Mouse (Mus musculus) liver (tissue): ENCODE data around the gene Taok2.

Experiments used
- DNase-seq: peaks from one replicate; pipeline ENCODE4 v3.0.0-alpha.2; 2020; ENCODE audit warnings: mixed read lengths

Taok2 gene

DNA sequence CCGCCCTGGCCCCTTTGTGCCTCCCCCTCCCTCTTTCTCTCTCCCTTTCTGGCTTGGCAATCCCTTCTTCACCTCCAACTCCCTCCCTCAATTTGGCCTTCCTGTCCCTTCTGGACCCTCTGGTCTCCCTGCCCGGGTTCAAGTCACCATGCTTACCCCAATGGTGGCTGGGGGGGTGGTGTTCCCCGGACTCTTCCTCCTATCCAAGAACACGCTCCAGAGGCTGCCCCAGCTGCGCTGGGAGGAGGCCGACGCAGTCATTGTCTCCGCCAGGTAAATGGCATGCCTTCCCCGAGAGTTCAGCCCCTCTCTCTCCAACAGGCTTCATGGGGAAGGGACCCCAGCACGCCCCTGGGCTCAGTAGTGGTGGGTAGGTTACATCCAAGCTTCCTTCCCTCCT, 60.6 kb downstream of the Taok2 start:
- DNase-seq: no peak

GRCm38 (mm10) chr7:126823202-126823711, 61.2 kb downstream of the Taok2 start:
- no peak for DNase-seq

DNA sequence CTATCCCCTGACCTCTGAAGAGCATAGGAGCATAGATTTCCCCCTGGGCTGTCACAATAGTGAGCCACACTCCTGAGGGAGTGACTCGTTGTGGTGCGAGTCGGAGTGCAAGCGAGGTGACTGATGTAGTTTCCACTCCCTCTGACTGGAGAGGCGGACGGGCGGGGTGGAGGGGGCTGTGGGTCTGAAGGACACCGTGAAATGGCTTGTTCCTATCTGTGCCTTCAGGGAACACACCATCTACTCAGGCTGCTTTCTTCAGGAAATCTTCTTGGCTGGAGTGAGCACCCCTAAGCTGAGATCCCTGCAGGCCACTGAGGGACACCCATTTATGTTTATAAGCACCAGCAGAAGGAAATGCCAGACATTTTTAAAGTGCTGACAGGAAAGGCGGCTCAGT, 61.8 kb downstream of the Taok2 start:
- DNase-seq: no peak

DNA sequence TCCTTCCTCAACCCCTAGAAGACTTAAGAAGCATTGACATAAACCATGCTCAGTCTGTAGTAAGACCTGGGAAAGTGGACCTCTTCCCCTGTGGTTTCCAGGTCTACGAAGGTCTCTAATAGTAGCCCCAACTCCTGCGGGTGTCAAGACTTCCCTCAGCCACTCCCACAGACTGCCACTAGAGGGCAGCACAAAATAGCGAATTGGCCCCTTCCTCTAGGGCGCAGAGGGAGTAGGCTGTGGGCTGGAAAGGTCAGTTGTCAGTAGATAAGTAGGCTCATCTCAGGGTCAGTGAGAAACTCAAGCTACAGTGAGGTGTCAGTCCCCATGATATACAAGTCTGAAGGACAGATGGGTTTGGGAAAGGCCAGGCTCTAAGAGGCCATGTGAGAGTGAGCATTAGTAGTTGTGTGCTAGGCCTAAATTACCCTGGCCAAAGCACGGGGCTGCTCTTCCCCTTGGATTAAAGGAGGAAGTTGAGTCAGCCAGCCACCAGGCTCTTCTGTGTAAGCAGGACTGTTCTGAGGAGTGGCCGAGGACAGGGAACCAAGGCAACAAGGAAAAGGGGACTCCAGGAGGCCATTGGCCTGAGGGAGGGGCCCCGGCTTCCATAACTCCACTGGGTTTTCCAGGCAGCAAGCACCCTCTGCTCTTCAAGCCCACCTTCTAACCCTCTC, 62.5 kb downstream of the Taok2 start:
- peak; percentile 78 for DNase-seq

DNA sequence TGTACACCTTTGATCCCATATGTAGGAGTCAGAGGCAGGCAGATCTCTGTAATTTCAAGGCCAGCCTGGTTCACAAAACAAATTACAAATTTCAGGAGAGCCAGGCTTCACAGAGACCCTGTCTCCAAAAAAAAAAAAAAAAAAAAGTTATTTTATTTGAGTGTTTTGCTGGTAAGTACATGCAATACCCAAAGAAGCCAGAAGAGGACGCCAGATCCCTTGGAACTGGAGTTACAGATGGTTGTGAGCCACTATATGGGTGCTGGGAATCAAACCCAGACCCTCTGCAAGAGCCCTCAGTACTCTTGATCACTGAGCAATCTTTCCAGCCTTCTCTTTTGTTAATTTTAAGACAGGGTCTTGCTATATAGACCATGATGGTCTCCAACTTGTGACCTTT, 65.7 kb downstream of the Taok2 start:
- no peak for DNase-seq

DNA sequence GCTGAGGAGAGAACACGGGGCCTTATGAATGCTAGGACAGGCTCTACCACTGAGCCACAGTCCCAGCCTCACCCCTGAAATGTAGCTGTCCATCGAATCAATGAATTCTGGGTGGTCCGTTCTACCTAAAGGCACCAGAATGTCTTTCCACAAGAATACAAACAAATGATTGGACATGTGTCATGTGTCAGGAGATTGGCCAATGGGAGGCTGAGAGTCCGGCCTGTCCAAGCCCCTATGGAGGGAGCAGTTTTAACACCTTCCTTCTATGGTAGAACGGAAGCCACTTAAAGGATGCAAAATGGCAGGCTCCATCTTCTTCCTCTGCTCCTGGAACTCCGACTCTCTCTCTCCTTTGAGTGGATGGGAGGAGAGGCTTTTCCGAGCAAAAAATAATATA, 66.9 kb downstream of the Taok2 start:
- DNase-seq: no peak

DNA sequence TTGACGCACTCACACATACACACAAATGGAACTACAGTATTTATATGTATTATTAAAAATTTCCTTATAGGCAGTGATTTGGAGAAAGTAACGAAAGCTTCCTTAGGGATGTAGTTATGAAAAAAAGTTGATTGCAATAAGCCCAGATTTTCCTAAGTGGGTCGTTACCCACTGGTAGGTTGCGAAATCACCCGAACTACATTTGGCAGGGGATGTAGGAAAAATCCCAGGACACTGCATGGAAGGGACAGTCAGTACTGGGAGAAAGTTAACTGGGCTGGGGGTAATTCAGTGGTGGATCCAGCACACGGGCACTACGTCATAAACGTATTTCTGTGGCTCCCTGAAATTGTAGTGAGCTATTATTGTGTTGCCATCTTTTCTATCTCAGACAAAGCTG, 68.0 kb downstream of the Taok2 start:
- DNase-seq: no peak

DNA sequence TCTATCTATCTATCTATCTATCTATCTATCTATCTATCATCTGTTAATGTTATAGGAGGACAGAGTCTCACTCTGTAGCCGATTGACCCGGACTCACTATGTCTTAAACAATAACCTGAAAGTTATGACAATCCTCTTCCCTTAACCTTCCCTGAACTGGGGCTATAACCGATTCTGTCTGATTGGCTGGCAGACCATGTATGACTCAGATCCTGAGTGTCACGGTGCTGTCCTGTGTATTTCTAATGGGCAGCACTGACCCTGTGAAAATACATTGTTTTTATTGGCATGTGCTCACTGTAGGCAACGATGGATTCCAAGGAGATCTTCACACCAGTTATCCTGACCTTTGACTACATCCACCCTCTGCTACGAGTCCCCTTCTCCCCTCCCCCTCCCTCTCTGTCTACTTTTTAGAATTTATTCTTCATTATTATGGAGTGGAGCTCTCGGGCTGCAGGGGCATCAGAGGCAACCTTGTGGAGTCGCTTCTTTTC, 68.7 kb downstream of the Taok2 start:
- DNase-seq: no peak
